ENCODE assay signal across 22 mouse cellular contexts in genomic region chr5:103744531-103744930, GRCm38 (mm10). TPM values are rescaled to one million over a fixed set of nuclear protein-coding genes. Genes with fewer than 3 reads are reported as not detected.
DNase-seq lines count a peak whose midpoint lies in the region; ATAC-seq and TF ChIP-seq lines count a peak whose summit lies in the region.
"Had no signal": no experiment of that assay in that cellular context is flagged by ENCODE, and none has a peak within 500 bp of the region (broad histone marks: within the 10 kb centered on the region; RNA-seq: fewer than 3 reads in every experiment).

No protein-coding gene starts in this region.

- H3K27ac ChIP-seq in lung, postnatal 0 days (ENCODE audit: low read length) = no peak overlapping the region
- no peak overlapping the region for H3K27ac ChIP-seq in intestine, embryonic 16.5 days (ENCODE audit: low read length)
- H3K27ac ChIP-seq in liver, postnatal 0 days (ENCODE audit: low read depth) = peak overlapping the region; percentile 29
- no peak overlapping the region for H3K27ac ChIP-seq in stomach, embryonic 16.5 days (ENCODE audit: low read length)
- H3K27ac ChIP-seq: hindbrain, embryonic 15.5 days; limb, embryonic 13.5 days; neural tube, embryonic 13.5 days had no signal

- no peaks in the 10 kb centered on the region for H3K4me1 ChIP-seq in lung, postnatal 0 days (ENCODE audit: insufficient read depth, low read depth, low read length)
- H3K4me1 ChIP-seq in intestine, embryonic 16.5 days (ENCODE audit: control insufficient read depth, insufficient read depth, low read length) = no peaks in the 10 kb centered on the region
- peaks cover 70% of the 10 kb centered on the region for H3K4me1 ChIP-seq in liver, postnatal 0 days (ENCODE audit: insufficient read depth)
- H3K4me1 ChIP-seq in stomach, embryonic 16.5 days (ENCODE audit: control insufficient read depth, insufficient read depth, low read length) = no peaks in the 10 kb centered on the region
- H3K4me1 ChIP-seq: hindbrain, embryonic 15.5 days; neural tube, embryonic 13.5 days had no signal

- 43% methylated on average over 6 of the region's 6 CpGs for WGBS in lung, postnatal 0 days
- 56% methylated on average over 6 of the region's 6 CpGs for WGBS in intestine, embryonic 16.5 days
- 58% methylated on average over 6 of the region's 6 CpGs for WGBS in liver, postnatal 0 days (ENCODE audit: insufficient replicate concordance)
- WGBS in stomach, embryonic 16.5 days = 51% methylated on average over 6 of the region's 6 CpGs

- DNase-seq in lung, postnatal 0 days (ENCODE audit: low spot score) = peak; percentile 59
- DNase-seq in lung, postnatal 36 days = no peak
- DNase-seq in liver, postnatal 0 days = no peak
- no peak for DNase-seq in urinary bladder, adult 2 months (ENCODE audit: low spot score)
- DNase-seq in left cerebral cortex, adult 8-10 months (ENCODE audit: low spot score in 2 of 2) = no peak
- DNase-seq: adrenal gland, postnatal 36 days; cerebellum, adult 9-11 months; embryo, embryonic 11 days; gastrocnemius, postnatal 25 days; heart, postnatal 14 days; kidney, adult 2 months; kidney, postnatal 25 days; layer of hippocampus, adult 9-11 months; thymus, postnatal 14 days had no signal

- no peaks in the 10 kb centered on the region for H3K27me3 ChIP-seq in lung, postnatal 0 days (replicated peaks; ENCODE audit: insufficient read depth, low read length)
- H3K27me3 ChIP-seq in intestine, embryonic 16.5 days (replicated peaks; ENCODE audit: control insufficient read depth, insufficient read depth, low read length) = no peaks in the 10 kb centered on the region
- no peaks in the 10 kb centered on the region for H3K27me3 ChIP-seq in liver, postnatal 0 days (ENCODE audit: insufficient read depth, low read length)
- H3K27me3 ChIP-seq in stomach, embryonic 16.5 days (ENCODE audit: control insufficient read depth, insufficient read depth, low read length) = no peaks in the 10 kb centered on the region
- H3K27me3 ChIP-seq: limb, embryonic 13.5 days; neural tube, embryonic 13.5 days had no signal

- H3K9me3 ChIP-seq in lung, postnatal 0 days (ENCODE audit: low read length) = no peaks in the 10 kb centered on the region
- H3K9me3 ChIP-seq in intestine, embryonic 16.5 days (ENCODE audit: control insufficient read depth, low read length) = no peaks in the 10 kb centered on the region
- no peaks in the 10 kb centered on the region for H3K9me3 ChIP-seq in liver, postnatal 0 days (ENCODE audit: low read length)
- 0 out of 2 replicates have a peak, but pooled peaks cover 6% of the 10 kb centered on the region for H3K9me3 ChIP-seq in stomach, embryonic 16.5 days (replicated peaks; ENCODE audit: control insufficient read depth, low read length)
- H3K9me3 ChIP-seq: hindbrain, embryonic 15.5 days; limb, embryonic 13.5 days; neural tube, embryonic 13.5 days had no signal

- no peak overlapping the region for H3K9ac ChIP-seq in lung, postnatal 0 days (replicated peaks; ENCODE audit: low read depth)
- H3K9ac ChIP-seq in intestine, embryonic 16.5 days (ENCODE audit: low read depth, low read length) = no peak overlapping the region
- no peak overlapping the region for H3K9ac ChIP-seq in liver, postnatal 0 days (replicated peaks)
- H3K9ac ChIP-seq in stomach, embryonic 16.5 days (ENCODE audit: low read length) = no peak overlapping the region
- H3K9ac ChIP-seq: hindbrain, embryonic 15.5 days; limb, embryonic 13.5 days; neural tube, embryonic 13.5 days had no signal

- no peak overlapping the region for H3K4me3 ChIP-seq in lung, postnatal 0 days (ENCODE audit: low read depth, low read length)
- no peak overlapping the region for H3K4me3 ChIP-seq in intestine, embryonic 16.5 days (ENCODE audit: low read length)
- H3K4me3 ChIP-seq in liver, postnatal 0 days (ENCODE audit: low read depth, low read length) = no peak overlapping the region
- no peak overlapping the region for H3K4me3 ChIP-seq in stomach, embryonic 16.5 days (replicated peaks; ENCODE audit: low read length)
- H3K4me3 ChIP-seq: hindbrain, embryonic 15.5 days; limb, embryonic 13.5 days; neural tube, embryonic 13.5 days had no signal

- TF ChIP-seq CTCF in lung, postnatal 0 days (IDR thresholded peaks at IDR 0.05) = no peak
- no peak for TF ChIP-seq CTCF in liver, postnatal 0 days (IDR thresholded peaks at IDR 0.05; ENCODE audit: low read depth)

- peak; percentile 35; the same call in 1 of the 2 replicates for TF ChIP-seq EP300 in lung, postnatal 0 days (IDR thresholded peaks at IDR 0.05)
- TF ChIP-seq EP300 in liver, postnatal 0 days (IDR thresholded peaks at IDR 0.05; ENCODE audit: low read depth) = no peak

- 0 out of 2 replicates have a peak, but pooled peaks have one; percentile 30 for ATAC-seq in lung, postnatal 0 days
- peak; percentile 79 for ATAC-seq in intestine, embryonic 16.5 days
- ATAC-seq in liver, postnatal 0 days = no peak
- peak; percentile 53; the same call in 1 of the 2 replicates for ATAC-seq in stomach, embryonic 16.5 days (ENCODE audit: insufficient read depth, low FRiP score)
- no peak for ATAC-seq in CD4-positive, CD25-positive, alpha-beta regulatory T cell, adult 4 months
- ATAC-seq: activated CD4-positive, CD25-positive, alpha-beta regulatory T cell, adult 4 months; forebrain, embryonic 14.5 days had no signal

- H3K36me3 ChIP-seq in lung, postnatal 0 days (ENCODE audit: insufficient read depth, low read length) = no peaks in the 10 kb centered on the region
- no peaks in the 10 kb centered on the region for H3K36me3 ChIP-seq in intestine, embryonic 16.5 days (ENCODE audit: control insufficient read depth, insufficient read depth, low read length)
- no peaks in the 10 kb centered on the region for H3K36me3 ChIP-seq in liver, postnatal 0 days (replicated peaks; ENCODE audit: insufficient read depth, low read length)
- H3K36me3 ChIP-seq in stomach, embryonic 16.5 days (ENCODE audit: control insufficient read depth, insufficient read depth, low read length) = no peaks in the 10 kb centered on the region
- H3K36me3 ChIP-seq: hindbrain, embryonic 15.5 days; limb, embryonic 13.5 days; neural tube, embryonic 13.5 days had no signal

- H3K4me2 ChIP-seq in lung, postnatal 0 days (replicated peaks; ENCODE audit: low read depth, low read length) = no peak overlapping the region
- H3K4me2 ChIP-seq in intestine, embryonic 16.5 days (ENCODE audit: low read depth, low read length) = no peak overlapping the region
- H3K4me2 ChIP-seq in liver, postnatal 0 days (ENCODE audit: low read depth, low read length) = 0 out of 2 replicates have a peak overlapping the region, but pooled peaks have one; percentile 27
- H3K4me2 ChIP-seq in stomach, embryonic 16.5 days (ENCODE audit: low read depth, low read length) = no peak overlapping the region
- H3K4me2 ChIP-seq: hindbrain, embryonic 15.5 days; limb, embryonic 13.5 days; neural tube, embryonic 13.5 days had no signal

RNA-seq across cellular contexts. Expression of gene Aff1, which starts 52.4 kb away (rescaled TPM):
- 9.4 and 10.0 TPM in 2 replicates for polyA plus RNA-seq in lung, postnatal 0 days (2015; fragmentation: Nextera tagmentation; extraction: Ambion mirVana)
- 3.9 and 5.2 TPM in 2 replicates for polyA plus RNA-seq in intestine, embryonic 16.5 days (2015; fragmentation: Nextera tagmentation; extraction: Ambion mirVana)
- polyA plus RNA-seq in liver, postnatal 0 days (2015; fragmentation: Nextera tagmentation; extraction: Ambion mirVana) = 4.7 and 5.0 TPM in 2 replicates
- 5.4 and 6.8 TPM in 2 replicates for polyA plus RNA-seq in stomach, embryonic 16.5 days (2015; fragmentation: Nextera tagmentation; extraction: Ambion mirVana)
- 9.4 and 22.0 TPM in 2 replicates for polyA plus RNA-seq in urinary bladder, adult 2 months (2012; rRNA removed)
- polyA plus RNA-seq in CD4-positive, CD25-positive, alpha-beta regulatory T cell, adult 4 months (2017; shearing (Covaris generic)) = 10 to 100 TPM in 1 of 2 experiments, 1 to 10 TPM in 1; 9.4 to 18.2 TPM
- total RNA-seq in left cerebral cortex, adult 8-10 months (2022) = 10 to 100 TPM; 14.5 to 17.8 (median 15.7) TPM

Comparison
In these comparisons a context has a peak if more than half of its experiments do, and no peak if none do; other contexts are left out.
1. ATAC-seq: peak in lung, postnatal 0 days (single experiment), intestine, embryonic 16.5 days (single experiment) and stomach, embryonic 16.5 days (single experiment); none in liver, postnatal 0 days (single experiment) and CD4-positive, CD25-positive, alpha-beta regulatory T cell, adult 4 months (single experiment).